Mouse (Mus musculus): ENCODE data around the gene Mindy2.
"Not testable (repeated sequence)": the region's sequence is repeated elsewhere in the genome, so short reads cannot be mapped to it uniquely, and the experiment has no call there.

Gene Mindy2

GRCm38 (mm10) chr9:70584641-70585040, 72.3 kb downstream of the Mindy2 start:
- no peak for DNase-seq (ENCODE audit: low read depth, low spot score)

GRCm38 (mm10) chr9:70580956-70581355, 76.0 kb downstream of the Mindy2 start:
- DNase-seq (ENCODE audit: low read depth, low spot score): no peak

GRCm38 (mm10) chr9:70578123-70578522, 78.9 kb downstream of the Mindy2 start:
- DNase-seq (ENCODE audit: low read depth, low spot score): no peak

- DNase-seq (ENCODE audit: low read depth, low spot score): no peak
Observed at GRCm38 (mm10) chr9:70570351-70570750, 86.6 kb downstream of the Mindy2 start.

- DNase-seq (ENCODE audit: low read depth, low spot score): no peak
Observed at GRCm38 (mm10) chr9:70567651-70568050, 89.3 kb downstream of the Mindy2 start.

- DNase-seq (ENCODE audit: low read depth, low spot score): no peak
Observed at GRCm38 (mm10) chr9:70562825-70563224, 94.1 kb downstream of the Mindy2 start.

- no peak for DNase-seq (ENCODE audit: low read depth, low spot score)
Observed at GRCm38 (mm10) chr9:70556796-70557195, 100.2 kb downstream of the Mindy2 start.

- DNase-seq (ENCODE audit: low read depth, low spot score): no peak
Observed at GRCm38 (mm10) chr9:70555431-70555830, 101.5 kb downstream of the Mindy2 start.

- not testable (repeated sequence) for DNase-seq (ENCODE audit: low read depth, low spot score)
Observed at GRCm38 (mm10) chr9:70552233-70552632, 104.7 kb downstream of the Mindy2 start.

GRCm38 (mm10) chr9:70551524-70551923, 105.5 kb downstream of the Mindy2 start:
- no peak for DNase-seq (ENCODE audit: low read depth, low spot score)

Measured in retina, adult 2 months (tissue).